Mouse (Mus musculus) ovary, postnatal 10 days (tissue): ENCODE results near the gene Uqcrh.

ENCODE experiments used
- DNase-seq: peaks from one replicate; pipeline ENCODE4 v3.0.0; 2022; ENCODE audit warnings: low spot score

The Uqcrh gene

GRCm38 (mm10) chr4:116057559-116057958, 17.3 kb downstream of the Uqcrh start:
- DNase-seq, result no peak

- peak; percentile 70 for DNase-seq
These were observed 21.4 kb downstream of the Uqcrh start, which contains the start of gene Nsun4 for GRCm38 (mm10) chr4:116053399-116053961. Nsun4 (minus strand) TSS chr4:116053876.

GRCm38 (mm10) chr4:116052526-116053293, 22.2 kb downstream of the Uqcrh start:
- no peak for DNase-seq

- no peak for DNase-seq
These were observed 25.7 kb downstream of the Uqcrh start for GRCm38 (mm10) chr4:116049211-116049610.

GRCm38 (mm10) chr4:116048130-116048920, 26.5 kb downstream of the Uqcrh start:
- DNase-seq, result no peak

- no peak for DNase-seq
These were observed 27.2 kb downstream of the Uqcrh start for GRCm38 (mm10) chr4:116047681-116048080.

- no peak for DNase-seq
These were observed 28.3 kb downstream of the Uqcrh start for GRCm38 (mm10) chr4:116046604-116047003.

- DNase-seq, result no peak
These were observed 32.7 kb downstream of the Uqcrh start for GRCm38 (mm10) chr4:116042186-116042585.

- no peak for DNase-seq
These were observed 34.4 kb downstream of the Uqcrh start for GRCm38 (mm10) chr4:116040466-116040865.

- no peak for DNase-seq
These were observed 41.5 kb downstream of the Uqcrh start for GRCm38 (mm10) chr4:116033374-116033773.

GRCm38 (mm10) chr4:116032906-116033305, 42.0 kb downstream of the Uqcrh start:
- DNase-seq, result no peak

- no peak for DNase-seq
These were observed 56.7 kb downstream of the Uqcrh start, which contains the start of gene Faah for GRCm38 (mm10) chr4:116017902-116018746. Faah (minus strand) TSS chr4:116017926.

GRCm38 (mm10) chr4:116017300-116017901, 57.5 kb downstream of the Uqcrh start:
- peak; percentile 46 for DNase-seq
